Mouse (Mus musculus): ENCODE data around the gene Sema5a.
A peak's percentile ranks its signal among the peaks of the same experiment; 100 is the strongest.

The Sema5a gene

GRCm38 (mm10) chr15:32459046-32459445 lies 214.4 kb downstream of the Sema5a start:
- DNase-seq = no peak

- DNase-seq = no peak
Measured at GRCm38 (mm10) chr15:32460238-32460637, 215.6 kb downstream of the Sema5a start.

GRCm38 (mm10) chr15:32471480-32472050 lies 227.0 kb downstream of the Sema5a start:
- no peak for DNase-seq

GRCm38 (mm10) chr15:32480747-32481146 lies 236.1 kb downstream of the Sema5a start:
- DNase-seq = no peak

GRCm38 (mm10) chr15:32485064-32485964 lies 240.7 kb downstream of the Sema5a start:
- DNase-seq = no peak

- DNase-seq = no peak
Measured at GRCm38 (mm10) chr15:32487968-32488367, 243.4 kb downstream of the Sema5a start.

GRCm38 (mm10) chr15:32494219-32494618 lies 249.6 kb downstream of the Sema5a start:
- DNase-seq = no peak

- DNase-seq = no peak
Measured at GRCm38 (mm10) chr15:32494899-32495298, 250.3 kb downstream of the Sema5a start.

- DNase-seq = no peak
Measured at GRCm38 (mm10) chr15:32496880-32497279, 252.3 kb downstream of the Sema5a start.

- no peak for DNase-seq
Measured at GRCm38 (mm10) chr15:32505941-32506340, 261.3 kb downstream of the Sema5a start.

- DNase-seq = no peak
Measured at GRCm38 (mm10) chr15:32508282-32508681, 263.7 kb downstream of the Sema5a start.

GRCm38 (mm10) chr15:32514877-32515276 lies 270.3 kb downstream of the Sema5a start:
- no peak for DNase-seq

- DNase-seq = no peak
Measured at GRCm38 (mm10) chr15:32517954-32518353, 273.3 kb downstream of the Sema5a start.

- no peak for DNase-seq
Measured at GRCm38 (mm10) chr15:32532539-32532938, 287.9 kb downstream of the Sema5a start.

- no peak for DNase-seq
Measured at GRCm38 (mm10) chr15:32533541-32534080, 289.0 kb downstream of the Sema5a start.

- DNase-seq = no peak
Measured at GRCm38 (mm10) chr15:32536755-32537503, 292.3 kb downstream of the Sema5a start.

- no peak for DNase-seq
Measured at GRCm38 (mm10) chr15:32537504-32537792, 292.8 kb downstream of the Sema5a start.

- DNase-seq = no peak
Measured at GRCm38 (mm10) chr15:32538092-32538491, 293.5 kb downstream of the Sema5a start.

GRCm38 (mm10) chr15:32542746-32543145 lies 298.1 kb downstream of the Sema5a start:
- DNase-seq = no peak

GRCm38 (mm10) chr15:32543181-32543580 lies 298.6 kb downstream of the Sema5a start:
- DNase-seq = no peak

GRCm38 (mm10) chr15:32545455-32545854 lies 300.8 kb downstream of the Sema5a start:
- no peak for DNase-seq

GRCm38 (mm10) chr15:32546746-32547145 lies 302.1 kb downstream of the Sema5a start:
- DNase-seq = no peak

- peak; percentile 25 to 50 for DNase-seq
Measured at GRCm38 (mm10) chr15:32558925-32559324, 314.3 kb downstream of the Sema5a start.

Data from kidney, postnatal 25 days (tissue).